ENCODE assay signal across 11 mouse cellular contexts in genomic region chr12:3568461-3568991, GRCm38 (mm10). TPM values are rescaled to one million over a fixed set of nuclear protein-coding genes. Genes with fewer than 3 reads are reported as not detected.
DNase-seq lines count a peak whose midpoint lies in the region; ATAC-seq and TF ChIP-seq lines count a peak whose summit lies in the region.
"Had no signal": no experiment of that assay in that cellular context is flagged by ENCODE, and none has a peak within 500 bp of the region (broad histone marks: within the 10 kb centered on the region; RNA-seq: fewer than 3 reads in every experiment).

No protein-coding gene starts in this region.

- H3K4me1 ChIP-seq in hindbrain, postnatal 0 days (ENCODE audit: insufficient read depth, low read length) = peaks cover 3% of the 10 kb centered on the region
- peaks cover 6% of the 10 kb centered on the region for H3K4me1 ChIP-seq in hindbrain, embryonic 16.5 days (ENCODE audit: control insufficient read depth, insufficient read depth, low read depth, low read length)
- peaks cover 2% of the 10 kb centered on the region; the same call in 1 of the 2 replicates for H3K4me1 ChIP-seq in cerebellum, adult 2 months (ENCODE audit: control insufficient read depth, insufficient read depth, low read length)
- H3K4me1 ChIP-seq in intestine, postnatal 0 days (replicated peaks; ENCODE audit: control insufficient read depth, insufficient read depth, low read length) = no peaks in the 10 kb centered on the region

- H3K27ac ChIP-seq in hindbrain, postnatal 0 days = no peak overlapping the region
- no peak overlapping the region for H3K27ac ChIP-seq in hindbrain, embryonic 16.5 days (ENCODE audit: low read depth, low read length)
- no peak overlapping the region for H3K27ac ChIP-seq in cerebellum, adult 2 months (ENCODE audit: insufficient read depth, low read length)
- H3K27ac ChIP-seq in intestine, postnatal 0 days (ENCODE audit: low read depth, low read length) = no peak overlapping the region
- H3K27ac ChIP-seq: liver, embryonic 15.5 days; midbrain, embryonic 10.5 days had no signal

- WGBS in hindbrain, postnatal 0 days = 68% methylated on average over 5 of the region's 5 CpGs
- WGBS in hindbrain, embryonic 16.5 days = 66% methylated on average over 5 of the region's 5 CpGs
- 50% methylated on average over 5 of the region's 5 CpGs for WGBS in cerebellum, adult 2 months
- WGBS in intestine, postnatal 0 days = 71% methylated on average over 5 of the region's 5 CpGs

- DNase-seq in hindbrain, postnatal 0 days (ENCODE audit: low spot score) = peak; percentile 16
- peak; percentile 77 for DNase-seq in CD4-positive, CD25-positive, alpha-beta regulatory T cell, adult 2 months (ENCODE audit: low read depth, low spot score)
- DNase-seq in frontal cortex, adult 2 months (ENCODE audit: extremely low spot score in 1 of 2, low spot score in 1 of 2) = peak; percentile 79 to 85
- DNase-seq in right cerebral cortex, adult 2 months (ENCODE audit: low spot score in 2 of 2) = peak; percentile 71 to 75
- DNase-seq in gastrocnemius, postnatal 36 days = no peak
- DNase-seq in cerebellum, adult 2 months = no peak
- DNase-seq: heart, postnatal 14 days had no signal

- no peak overlapping the region for H3K9ac ChIP-seq in hindbrain, postnatal 0 days (replicated peaks; ENCODE audit: low read length)
- no peak overlapping the region for H3K9ac ChIP-seq in hindbrain, embryonic 16.5 days (ENCODE audit: low read depth, low read length)
- no peak overlapping the region for H3K9ac ChIP-seq in intestine, postnatal 0 days (ENCODE audit: low read depth, low read length)
- H3K9ac ChIP-seq: liver, embryonic 15.5 days had no signal

- no peaks in the 10 kb centered on the region for H3K36me3 ChIP-seq in hindbrain, postnatal 0 days (ENCODE audit: insufficient read depth, low read length)
- no peaks in the 10 kb centered on the region for H3K36me3 ChIP-seq in hindbrain, embryonic 16.5 days (ENCODE audit: control insufficient read depth, insufficient read depth, low read length)
- no peaks in the 10 kb centered on the region for H3K36me3 ChIP-seq in intestine, postnatal 0 days (ENCODE audit: control insufficient read depth, insufficient read depth)
- H3K36me3 ChIP-seq: liver, embryonic 15.5 days; midbrain, embryonic 10.5 days had no signal

- TF ChIP-seq CTCF in hindbrain, postnatal 0 days (IDR thresholded peaks at IDR 0.05; ENCODE audit: low read depth) = no peak
- TF ChIP-seq CTCF in cerebellum, adult 2 months (IDR thresholded peaks at IDR 0.05; ENCODE audit: borderline replicate concordance, insufficient read depth, low read depth, low read length) = no peak
- TF ChIP-seq CTCF in intestine, postnatal 0 days (IDR thresholded peaks at IDR 0.05; ENCODE audit: low read depth) = no peak

- H3K4me3 ChIP-seq in hindbrain, postnatal 0 days (ENCODE audit: low read length) = no peak overlapping the region
- H3K4me3 ChIP-seq in hindbrain, embryonic 16.5 days (ENCODE audit: low read length) = no peak overlapping the region
- no peak overlapping the region for H3K4me3 ChIP-seq in cerebellum, adult 2 months (replicated peaks; ENCODE audit: insufficient read depth, low read depth, low read length)
- H3K4me3 ChIP-seq in intestine, postnatal 0 days (ENCODE audit: low read depth, low read length) = no peak overlapping the region
- H3K4me3 ChIP-seq: liver, embryonic 15.5 days; midbrain, embryonic 10.5 days had no signal

- no peak for TF ChIP-seq POLR2A in cerebellum, adult 2 months (IDR thresholded peaks at IDR 0.05; ENCODE audit: borderline replicate concordance, insufficient read depth, low read length)

- ATAC-seq in hindbrain, postnatal 0 days = no peak
- no peak for ATAC-seq in hindbrain, embryonic 16.5 days
- no peak for ATAC-seq in intestine, postnatal 0 days

- no peaks in the 10 kb centered on the region for H3K9me3 ChIP-seq in hindbrain, postnatal 0 days (ENCODE audit: low read length)
- H3K9me3 ChIP-seq in hindbrain, embryonic 16.5 days (ENCODE audit: control insufficient read depth, low read length) = no peaks in the 10 kb centered on the region
- no peaks in the 10 kb centered on the region for H3K9me3 ChIP-seq in intestine, postnatal 0 days (ENCODE audit: control insufficient read depth)
- H3K9me3 ChIP-seq: liver, embryonic 15.5 days; midbrain, embryonic 10.5 days had no signal

- no peaks in the 10 kb centered on the region for H3K27me3 ChIP-seq in hindbrain, postnatal 0 days (ENCODE audit: insufficient read depth, low read length)
- no peaks in the 10 kb centered on the region for H3K27me3 ChIP-seq in hindbrain, embryonic 16.5 days (replicated peaks; ENCODE audit: control insufficient read depth, insufficient read depth, low read length)
- H3K27me3 ChIP-seq in cerebellum, adult 2 months (ENCODE audit: control insufficient read depth, insufficient read depth, low read length) = no peaks in the 10 kb centered on the region
- no peaks in the 10 kb centered on the region; the same call in 1 of the 2 replicates for H3K27me3 ChIP-seq in intestine, postnatal 0 days (replicated peaks; ENCODE audit: control insufficient read depth, insufficient read depth, low read length)
- H3K27me3 ChIP-seq: liver, embryonic 15.5 days had no signal

- intact Hi-C loops in gastrocnemius, postnatal 36 days (cut with DNase I) = no loop called here

- H3K4me2 ChIP-seq in hindbrain, postnatal 0 days (ENCODE audit: low read depth, low read length) = no peak overlapping the region
- no peak overlapping the region for H3K4me2 ChIP-seq in hindbrain, embryonic 16.5 days (ENCODE audit: low read length)
- H3K4me2 ChIP-seq in intestine, postnatal 0 days (replicated peaks; ENCODE audit: low read depth) = no peak overlapping the region
- H3K4me2 ChIP-seq: liver, embryonic 15.5 days had no signal

RNA-seq across cellular contexts. Expression of gene Dtnb, which starts 3.7 kb away (rescaled TPM):
- total RNA-seq in hindbrain, postnatal 0 days (2014; rRNA removed) = 47.8 and 54.3 TPM in 2 replicates
- 48.4 and 51.6 TPM in 2 replicates for polyA plus RNA-seq in hindbrain, postnatal 0 days (2015; fragmentation: Nextera tagmentation; extraction: Ambion mirVana)
- 47.6 and 50.6 TPM in 2 replicates for polyA plus RNA-seq in hindbrain, embryonic 16.5 days (2015; fragmentation: Nextera tagmentation; extraction: Ambion mirVana)
- 125 and 137 TPM in 2 replicates for polyA plus RNA-seq in frontal cortex, adult 2 months (2012; rRNA removed)
- 1 to 10 TPM; 1.6 to 4.3 TPM for total RNA-seq in gastrocnemius, postnatal 36 days (2021)
- polyA plus RNA-seq in cerebellum, adult 2 months (2012; rRNA removed) = 86.6 and 91.3 TPM in 2 replicates
- 9.4 and 9.8 TPM in 2 replicates for polyA plus RNA-seq in intestine, postnatal 0 days (2015; fragmentation: Nextera tagmentation; extraction: Ambion mirVana)

Comparison
In these comparisons a context has a peak if more than half of its experiments do, and no peak if none do; other contexts are left out.
1. DNase-seq: peak in hindbrain, postnatal 0 days (single experiment), CD4-positive, CD25-positive, alpha-beta regulatory T cell, adult 2 months (single experiment), frontal cortex, adult 2 months (2 of 2) and right cerebral cortex, adult 2 months (2 of 2); none in gastrocnemius, postnatal 36 days (0 of 2) and cerebellum, adult 2 months (0 of 2).